Mouse (Mus musculus): ENCODE measurements around the gene C1rl.
A peak's percentile ranks its signal among the peaks of the same experiment; 100 is the strongest.
"Not testable (repeated sequence)": the region's sequence is repeated elsewhere in the genome, so short reads cannot be mapped to it uniquely, and the experiment has no call there.

The C1rl gene

GRCm38 (mm10) chr6:124492842-124493561 lies at the start of gene C1rl:
Gene C1rl (plus strand): TSS chr6:124493113.
- peak; percentile 75 to 83 for DNase-seq (ENCODE audit: low spot score in 2 of 2)

DNA sequence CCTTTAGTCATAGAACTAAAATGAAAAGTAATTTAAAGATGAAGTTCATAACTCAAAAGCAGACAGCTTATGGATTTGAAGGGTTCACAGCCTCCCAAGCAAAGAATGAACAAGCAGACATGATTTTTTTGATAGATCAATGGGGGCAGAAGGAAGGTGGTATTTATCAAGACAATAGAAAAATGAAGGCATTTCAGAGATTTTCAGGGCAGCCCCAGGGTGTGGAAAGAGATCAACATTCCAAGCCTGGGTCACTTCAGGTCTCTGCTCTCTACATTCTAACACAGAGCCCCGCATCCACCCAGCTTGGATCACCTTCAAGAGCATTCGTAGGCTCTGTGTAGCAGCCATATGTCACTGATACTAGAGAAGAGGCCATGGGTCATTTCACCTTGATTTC lies 49.6 kb upstream of the C1rl start:
- DNase-seq (ENCODE audit: low spot score in 2 of 2): no peak

GRCm38 (mm10) chr6:124446024-124446423 lies 46.9 kb upstream of the C1rl start:
- DNase-seq (ENCODE audit: low spot score in 2 of 2): no peak

DNA sequence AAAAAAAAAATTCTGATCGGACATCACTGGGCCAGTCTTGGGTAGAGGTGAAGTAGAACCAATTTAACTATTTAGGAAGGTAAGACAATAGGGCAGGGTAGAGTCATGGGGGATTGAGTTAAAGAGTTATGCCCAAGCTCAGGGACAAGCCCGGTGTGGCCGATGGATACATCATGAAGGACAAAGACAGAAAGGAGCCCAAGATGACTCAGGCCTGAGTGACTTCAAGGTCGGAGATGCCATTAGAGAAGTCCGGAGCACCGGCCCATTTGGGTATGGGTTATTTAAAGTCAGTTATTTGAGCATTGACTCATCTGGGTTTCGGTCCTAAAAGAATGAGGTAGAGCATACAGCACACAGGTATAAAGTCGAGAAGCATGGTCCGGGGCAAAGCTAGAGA lies 46.5 kb upstream of the C1rl start:
- DNase-seq (ENCODE audit: low spot score in 2 of 2): no peak

DNA sequence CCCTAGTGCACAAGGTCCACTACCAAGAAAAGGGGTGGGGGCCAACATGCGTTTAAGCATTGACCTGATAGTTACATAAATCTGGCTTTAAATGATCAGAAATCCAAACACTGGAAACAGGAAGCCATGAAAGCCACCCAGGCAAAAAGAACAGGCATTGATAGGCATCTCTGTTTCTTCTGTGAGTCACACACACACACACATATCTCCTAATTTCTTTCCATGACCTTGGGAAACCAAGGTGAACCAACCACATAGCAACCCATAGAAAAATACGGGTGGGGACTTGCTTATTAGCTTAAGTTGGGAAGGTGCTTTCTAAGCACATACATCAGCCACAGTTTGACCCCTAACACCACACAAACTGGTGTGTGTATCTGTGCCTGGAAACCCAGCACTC lies 45.6 kb upstream of the C1rl start:
- DNase-seq (ENCODE audit: low spot score in 2 of 2): no peak

- DNase-seq (ENCODE audit: low spot score in 2 of 2): no peak
Measured at GRCm38 (mm10) chr6:124448186-124448852, 44.6 kb upstream of the C1rl start.

GRCm38 (mm10) chr6:124448959-124449667 lies 43.8 kb upstream of the C1rl start:
- no peak for DNase-seq (ENCODE audit: low spot score in 2 of 2)

DNA sequence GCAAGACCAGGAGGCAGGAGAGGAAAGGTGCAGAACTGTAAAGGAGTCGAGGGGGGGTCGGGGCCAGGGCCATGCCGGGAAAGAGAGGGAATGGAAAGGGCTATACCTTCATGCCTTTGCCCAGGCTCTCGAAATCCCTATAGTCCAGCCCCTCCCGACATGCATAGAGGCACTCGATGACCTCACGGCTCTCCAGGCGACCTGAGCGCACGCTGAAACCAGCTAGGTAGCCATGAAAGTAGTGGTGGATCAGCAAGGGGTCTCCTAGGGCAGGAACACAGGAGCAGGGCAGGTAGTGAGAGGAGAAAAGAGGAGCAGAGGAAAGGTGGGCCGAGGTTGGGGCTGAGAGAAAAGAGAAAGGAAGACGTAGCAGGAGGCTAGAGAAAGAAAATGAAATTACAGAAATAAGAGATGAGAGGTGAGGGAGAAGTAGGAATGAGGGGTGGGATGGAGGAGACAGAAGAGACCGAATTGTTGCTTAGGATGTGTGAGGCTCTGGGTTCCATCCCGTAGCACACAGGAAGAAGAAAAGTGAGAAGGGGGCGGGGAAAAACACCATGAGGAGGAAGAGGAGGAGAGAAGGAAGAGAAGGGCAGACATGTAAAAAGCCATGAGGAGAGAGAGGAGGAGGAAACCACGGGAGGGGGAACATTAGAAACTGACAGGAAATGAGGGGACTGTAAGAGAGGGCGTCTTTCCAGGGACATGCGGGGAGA lies 43.1 kb upstream of the C1rl start:
- no peak for DNase-seq (ENCODE audit: low spot score in 2 of 2)

- no peak for DNase-seq (ENCODE audit: low spot score in 2 of 2)
Measured at GRCm38 (mm10) chr6:124451995-124452394, 40.9 kb upstream of the C1rl start.

GRCm38 (mm10) chr6:124453756-124454155 lies 39.2 kb upstream of the C1rl start:
- no peak for DNase-seq (ENCODE audit: low spot score in 2 of 2)

DNA sequence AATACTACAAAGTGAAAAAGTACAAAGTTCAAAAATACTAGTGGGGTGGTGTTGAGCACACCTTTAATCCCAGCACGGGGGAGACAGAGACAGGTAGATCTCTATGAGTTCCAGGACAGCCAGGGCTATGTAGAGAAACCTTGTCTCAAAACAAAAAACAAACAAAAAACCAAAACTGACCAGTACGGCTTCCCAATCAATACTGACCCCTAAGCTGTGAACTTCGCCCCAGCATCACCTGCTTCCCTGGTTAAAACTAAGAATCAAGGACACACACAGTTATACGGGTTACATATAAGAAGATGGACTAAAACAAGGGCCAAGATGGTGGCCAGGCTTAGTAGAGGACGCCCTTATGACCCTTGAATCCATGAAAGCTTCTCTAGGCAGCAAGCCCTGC lies 36.7 kb upstream of the C1rl start:
- DNase-seq (ENCODE audit: low spot score in 2 of 2): no peak

DNA sequence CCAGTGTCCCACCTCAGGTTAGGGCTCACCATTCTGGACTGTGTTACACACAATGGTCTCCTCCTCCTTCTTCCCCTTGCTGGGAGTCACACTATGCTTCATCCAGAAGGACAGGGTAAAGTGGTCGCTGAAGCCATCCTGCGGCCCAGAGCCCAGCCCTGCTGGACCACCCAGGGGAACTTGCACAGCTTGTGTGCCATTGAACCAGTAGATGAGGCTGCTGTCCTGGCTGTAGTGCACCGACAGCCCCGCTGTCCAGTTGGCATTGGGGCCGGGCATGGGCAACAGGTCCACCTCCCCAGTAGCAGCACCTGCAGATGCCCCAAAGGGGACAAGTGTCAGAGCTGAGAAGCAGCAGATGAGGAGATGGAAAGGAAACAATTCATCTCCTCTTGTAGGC lies 35.1 kb upstream of the C1rl start:
- no peak for DNase-seq (ENCODE audit: low spot score in 2 of 2)

DNA sequence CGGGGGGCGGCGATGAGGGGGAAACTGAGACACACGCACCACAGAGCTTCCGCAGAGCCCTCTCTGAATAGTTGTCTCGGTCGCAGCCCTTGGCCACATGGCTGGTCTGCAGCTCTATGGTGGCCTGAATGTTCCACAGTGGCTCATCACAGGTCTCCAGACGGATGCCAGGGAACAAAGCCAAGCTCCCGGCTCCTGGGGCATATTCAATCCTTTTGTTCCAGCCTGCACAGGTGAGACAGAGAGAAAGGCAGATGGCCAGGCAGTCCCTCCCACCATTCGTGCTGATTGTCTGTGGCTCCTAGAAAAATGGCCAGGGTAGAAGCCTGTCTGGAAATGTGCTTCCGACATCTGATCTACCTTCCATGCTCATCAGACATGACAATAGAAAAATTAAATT lies 34.4 kb upstream of the C1rl start:
- DNase-seq (ENCODE audit: low spot score in 2 of 2): no peak

GRCm38 (mm10) chr6:124459388-124459787 lies 33.5 kb upstream of the C1rl start:
- DNase-seq (ENCODE audit: low spot score in 2 of 2): no peak

GRCm38 (mm10) chr6:124463881-124464291 lies 29.0 kb upstream of the C1rl start:
- no peak for DNase-seq (ENCODE audit: low spot score in 2 of 2)

GRCm38 (mm10) chr6:124464305-124465271 lies 28.3 kb upstream of the C1rl start, which contains the start of gene Clstn3:
Gene Clstn3 (minus strand): TSS chr6:124464794.
- DNase-seq (ENCODE audit: low spot score in 2 of 2): peak; percentile 84 to 88

GRCm38 (mm10) chr6:124465299-124465698 lies 27.6 kb upstream of the C1rl start:
- DNase-seq (ENCODE audit: low spot score in 2 of 2): no peak

GRCm38 (mm10) chr6:124465729-124466128 lies 27.2 kb upstream of the C1rl start:
- no peak for DNase-seq (ENCODE audit: low spot score in 2 of 2)

DNA sequence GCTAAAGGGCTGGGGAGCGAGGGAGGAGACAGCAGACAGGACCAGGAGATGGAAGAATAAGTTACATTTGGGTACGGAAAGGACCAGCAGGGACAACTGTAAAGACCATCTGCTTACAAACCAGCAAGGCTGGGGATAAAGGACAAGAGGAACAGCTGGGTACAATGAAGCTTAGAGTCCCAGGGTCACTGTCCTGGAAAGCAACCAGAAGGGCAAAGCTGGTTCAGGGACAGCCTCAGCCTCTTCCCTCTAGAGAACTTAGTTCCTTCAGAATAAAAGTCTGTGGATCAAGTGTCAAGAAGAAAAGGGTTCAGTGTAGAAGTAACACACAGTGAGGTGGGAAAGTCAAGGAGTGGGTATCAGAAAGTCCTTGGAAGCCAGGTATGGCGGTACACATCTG lies 21.8 kb upstream of the C1rl start:
- no peak for DNase-seq (ENCODE audit: low spot score in 2 of 2)

DNA sequence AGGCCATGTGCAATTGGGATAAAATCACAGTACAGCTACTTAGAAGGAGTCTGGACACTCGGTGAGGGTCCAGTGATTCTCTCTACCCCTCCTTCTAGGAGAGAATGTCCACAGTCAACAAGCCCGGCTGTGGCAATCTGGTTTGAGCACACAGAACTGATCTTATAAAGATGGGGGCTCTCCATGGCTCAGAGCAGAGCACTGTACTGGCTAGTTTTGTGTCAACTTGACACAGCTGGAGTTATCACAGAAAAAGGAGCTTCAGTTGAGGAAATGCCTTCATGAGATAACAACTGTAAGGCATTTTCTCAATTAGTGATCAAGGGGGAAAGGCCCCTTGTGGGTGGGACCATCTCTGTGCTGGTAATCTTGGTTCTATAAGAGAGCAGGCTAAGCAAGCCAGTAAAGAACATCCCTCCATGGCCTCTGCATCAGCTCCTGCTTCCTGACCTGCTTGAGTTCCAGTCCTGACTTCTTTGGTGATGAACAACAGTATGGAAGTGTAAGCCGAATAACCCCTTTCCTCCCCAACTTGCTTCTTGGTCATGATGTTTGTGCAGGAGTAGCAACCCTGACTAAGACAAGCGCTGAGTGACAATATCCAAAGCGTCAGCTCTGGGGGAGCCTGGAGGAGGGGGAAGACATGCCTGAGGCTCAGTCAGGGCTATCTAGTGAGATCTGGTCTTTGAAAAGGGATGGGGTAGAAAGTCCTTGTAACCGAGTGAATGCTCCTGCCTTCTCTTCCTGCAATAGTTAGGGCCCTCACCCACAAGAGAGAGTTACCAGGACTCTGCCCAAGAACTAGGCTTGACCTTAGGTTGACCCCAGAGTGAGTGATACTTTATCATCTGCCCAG lies 20.9 kb upstream of the C1rl start:
- not testable (repeated sequence) for DNase-seq (ENCODE audit: low spot score in 2 of 2)

All from spleen, postnatal 4 days (tissue).